Mouse (Mus musculus): ENCODE measurements at regions not wholly inside any gene's neighbourhood (a gene's known extent, or its start where the extent isn't known, plus 50 kb on each side); places are given as distances from the start of the nearest gene placed in this dataset.

GRCm38 (mm10) chr13:82423911-82424654, 641.2 kb downstream of the Cetn3 start:
- no peak for TF ChIP-seq POLR2A (IDR thresholded peaks at IDR 0.05; ENCODE audit: low read depth, low read length)
- no peak for TF ChIP-seq CTCF (IDR thresholded peaks at IDR 0.05; ENCODE audit: extremely low read depth, insufficient read length, insufficient replicate concordance, low read depth, low read length)
